Mouse (Mus musculus): ENCODE measurements at regions not wholly inside any gene's neighbourhood (a gene's known extent, or its start where the extent isn't known, plus 50 kb on each side); places are given as distances from the start of the nearest gene placed in this dataset.

- DNase-seq, result no peak
Measured at GRCm38 (mm10) chr4:81005507-81006328, 95.3 kb downstream of the Lurap1l start.

GRCm38 (mm10) chr4:81006546-81006945 is 96.1 kb downstream of the Lurap1l start:
- no peak for DNase-seq

GRCm38 (mm10) chr4:81021850-81022249 is 111.4 kb downstream of the Lurap1l start:
- DNase-seq, result no peak

DNA sequence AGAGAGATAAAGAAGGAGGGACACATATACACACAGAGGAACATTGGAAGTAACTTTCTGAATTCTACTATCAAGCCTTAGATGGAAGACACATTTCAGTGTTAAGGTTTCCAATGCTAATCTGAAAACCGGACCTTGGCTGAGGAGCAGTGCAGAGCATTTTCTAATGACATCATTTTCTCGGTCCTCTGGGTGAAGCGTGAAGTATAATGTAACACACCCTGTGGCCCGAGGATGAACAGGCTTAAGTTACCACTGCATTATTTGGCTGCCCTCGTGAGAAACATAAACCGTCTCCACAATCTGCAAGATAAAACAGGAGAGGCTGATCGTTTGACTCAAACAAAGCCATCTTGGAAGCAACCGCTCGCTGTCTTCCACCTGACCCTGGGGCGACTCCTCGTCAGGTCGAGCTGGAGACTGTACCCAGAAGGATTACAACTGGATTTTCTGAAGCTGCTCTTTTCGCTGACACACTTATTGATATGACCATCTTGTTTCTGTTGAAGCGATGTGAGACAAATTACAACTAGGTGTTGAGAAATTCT is 113.1 kb downstream of the Lurap1l start:
- no peak for DNase-seq

DNA sequence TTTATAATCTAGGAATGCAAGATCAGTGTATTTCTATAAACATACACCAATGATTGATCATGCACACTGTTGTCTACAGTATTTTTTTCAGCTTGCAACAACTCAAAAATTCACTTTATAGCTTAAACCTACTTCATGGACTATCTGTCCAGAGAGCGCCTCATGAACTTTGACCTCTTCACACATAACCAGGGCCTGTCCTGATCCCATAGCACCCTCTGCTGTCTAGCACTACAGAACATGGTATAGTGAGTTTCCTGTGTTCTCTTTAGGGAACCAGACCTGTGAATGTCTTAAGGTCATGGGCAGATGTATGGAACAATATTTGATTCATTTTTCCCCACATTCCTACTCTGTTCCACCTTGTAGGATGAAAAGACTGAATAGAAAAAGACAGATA is 117.1 kb downstream of the Lurap1l start:
- DNase-seq, result no peak

GRCm38 (mm10) chr4:81030671-81031070 is 120.2 kb downstream of the Lurap1l start:
- no peak for DNase-seq

GRCm38 (mm10) chr4:81037336-81037902 is 127.0 kb downstream of the Lurap1l start:
- no peak for DNase-seq

DNA sequence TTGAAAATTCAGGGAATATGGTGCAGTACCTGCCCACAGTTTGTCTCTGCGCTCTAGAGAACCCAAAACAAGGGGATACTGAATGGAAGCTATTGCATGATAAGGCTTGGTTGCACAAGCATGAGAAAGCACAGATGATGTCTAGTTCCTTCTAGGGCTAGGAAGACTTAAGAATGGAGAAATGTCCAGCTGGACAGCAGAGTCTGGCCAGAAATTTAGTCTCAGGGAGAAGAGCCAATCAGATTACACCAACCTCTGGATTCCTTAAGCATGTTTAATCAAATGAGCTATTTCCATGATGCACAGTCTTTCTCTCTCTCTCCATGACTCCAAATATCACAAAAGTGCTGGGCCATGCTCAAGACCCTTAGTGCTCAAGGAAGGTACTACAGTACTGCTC is 147.8 kb downstream of the Lurap1l start:
- DNase-seq, result no peak

- DNase-seq, result no peak
Measured at GRCm38 (mm10) chr4:81058809-81059208, 148.4 kb downstream of the Lurap1l start.

- DNase-seq, result no peak
Measured at GRCm38 (mm10) chr4:81059356-81059755, 148.9 kb downstream of the Lurap1l start.

DNA sequence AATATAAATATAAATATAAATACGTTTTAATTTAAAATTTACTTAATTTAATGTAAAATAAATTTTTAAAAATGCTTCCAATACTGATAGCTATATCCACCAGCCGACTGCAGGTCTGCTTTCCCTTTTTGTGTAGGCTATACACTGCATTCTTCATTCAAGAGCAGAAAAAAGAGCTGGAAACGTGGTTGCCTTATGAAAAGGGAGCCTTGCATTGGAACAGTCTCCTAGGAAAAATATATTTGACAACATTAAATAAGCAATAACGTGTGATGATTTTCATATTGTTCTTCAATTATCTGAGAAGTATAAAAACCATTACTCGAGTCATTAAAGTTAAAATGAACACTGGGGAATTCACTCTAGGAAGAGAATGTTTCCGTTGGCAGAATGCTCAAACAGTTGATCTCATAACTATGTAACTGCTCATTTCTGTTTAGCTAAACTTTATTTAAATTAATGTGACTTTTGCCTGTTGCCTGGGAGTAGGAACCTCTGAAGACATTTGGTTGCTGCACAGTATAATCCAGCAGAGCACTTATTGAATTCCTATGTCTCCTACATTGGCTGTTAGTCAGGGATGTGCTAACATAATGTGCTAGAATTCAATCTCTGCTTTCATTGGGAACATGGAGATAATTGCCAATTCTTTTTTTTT is 172.0 kb downstream of the Lurap1l start:
- DNase-seq, result no peak

GRCm38 (mm10) chr4:81085188-81085587 is 174.7 kb downstream of the Lurap1l start:
- DNase-seq, result no peak

GRCm38 (mm10) chr4:81096581-81096980 is 186.1 kb downstream of the Lurap1l start:
- no peak for DNase-seq

DNA sequence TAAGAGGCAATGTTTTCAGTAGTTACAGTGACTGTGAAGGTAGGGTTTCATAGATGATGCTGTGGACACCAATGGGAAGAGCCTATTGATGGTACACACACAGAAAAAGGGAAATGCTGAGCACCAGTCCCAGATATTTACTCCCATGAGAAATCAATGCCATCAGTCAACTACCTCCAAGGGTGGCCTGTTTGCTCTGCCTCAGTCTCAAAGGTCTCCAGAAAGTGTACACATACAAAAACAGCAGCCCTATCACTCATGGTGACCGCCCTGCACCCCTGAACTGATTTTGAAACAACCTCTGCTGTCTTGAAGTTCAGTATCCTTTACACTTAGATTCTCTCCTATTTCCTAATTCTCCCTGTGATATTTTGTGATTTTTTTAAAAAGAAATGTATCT is 187.2 kb downstream of the Lurap1l start:
- DNase-seq, result no peak

GRCm38 (mm10) chr4:81101049-81101448 is 190.6 kb downstream of the Lurap1l start:
- no peak for DNase-seq

- no peak for DNase-seq
Measured at GRCm38 (mm10) chr4:81111307-81111706, 200.9 kb downstream of the Lurap1l start.

- no peak for DNase-seq
Measured at GRCm38 (mm10) chr4:81116411-81116810, 206.0 kb downstream of the Lurap1l start.

DNA sequence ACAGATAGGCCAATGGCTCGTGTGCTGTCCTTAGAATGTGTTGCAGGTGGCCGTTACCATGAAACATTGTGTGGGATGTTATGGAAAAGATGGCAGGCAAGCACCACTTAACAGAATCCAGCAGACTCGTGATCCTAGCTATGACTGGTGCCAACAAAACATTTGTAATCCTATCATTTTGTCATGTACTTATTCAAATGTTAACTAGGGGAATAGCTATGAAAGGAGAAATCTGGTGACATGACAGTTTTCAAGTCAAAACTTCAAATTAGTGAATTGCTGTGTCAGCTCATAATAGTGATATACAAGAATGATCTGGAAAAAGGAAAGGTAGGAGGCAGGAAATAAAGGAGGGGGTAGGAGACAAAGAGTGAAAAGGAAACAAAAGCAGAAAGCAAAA is 213.7 kb downstream of the Lurap1l start:
- DNase-seq, result no peak

DNA sequence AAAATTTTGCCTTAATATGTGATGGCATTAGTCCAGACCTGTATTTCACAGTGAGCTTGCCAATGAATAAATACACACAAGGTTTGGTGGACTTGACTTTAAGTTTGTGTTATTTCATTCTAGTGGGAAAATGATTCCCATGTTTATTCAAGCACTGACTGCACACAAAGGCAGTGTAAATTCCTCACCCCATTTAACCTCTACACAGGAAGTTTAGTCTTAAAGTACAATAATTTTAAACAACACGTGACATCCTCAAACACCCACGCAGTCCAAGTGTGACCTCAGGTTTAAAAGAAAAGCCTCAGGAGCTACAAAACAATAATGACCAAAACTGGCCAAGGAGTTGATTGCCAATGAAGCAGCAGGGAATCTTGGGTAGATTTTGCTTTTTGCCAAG is 219.4 kb downstream of the Lurap1l start:
- DNase-seq, result no peak

GRCm38 (mm10) chr4:81173111-81173510 is 262.7 kb downstream of the Lurap1l start:
- DNase-seq, result no peak

- peak; percentile 9 for DNase-seq
Measured at GRCm38 (mm10) chr4:81177443-81178041, 265.1 kb downstream of the Mpdz start.

- peak; percentile 3 for DNase-seq
Measured at GRCm38 (mm10) chr4:81178047-81178781, 264.4 kb downstream of the Mpdz start.

DNA sequence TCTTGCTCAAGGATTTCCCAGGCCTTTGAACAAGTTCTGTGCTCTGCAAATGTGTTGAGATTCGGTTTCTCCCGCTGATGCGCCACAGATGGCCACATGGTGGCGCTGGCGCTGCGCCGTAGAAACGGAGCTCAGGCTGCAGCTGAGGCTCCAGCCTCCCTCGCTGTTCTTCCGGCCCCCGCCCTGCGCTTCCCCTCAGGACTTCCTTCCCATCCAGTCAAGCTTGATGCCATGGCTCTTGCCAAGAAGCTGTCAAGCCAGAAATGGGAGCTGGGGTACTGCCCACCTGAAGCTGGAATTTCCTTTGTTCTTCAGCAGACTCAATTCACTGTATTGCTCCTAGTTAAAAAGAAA is 263.9 kb downstream of the Mpdz start:
- peak; percentile 89 for DNase-seq
